Mouse (Mus musculus) liver, embryonic 11.5 days (tissue): ENCODE data around the gene Olfr1396. TPM values are rescaled to one million over a fixed set of nuclear protein-coding genes. Genes with fewer than 3 reads are reported as not detected.

Experiments used
- ATAC-seq: fragments of 200-750 bp; cut with Nextera tagmentation; replicated peaks from 2 replicates; pipeline ENCODE4 v1.8.0; 2017; ENCODE audit warnings: moderate number of reproducible peaks, mild to moderate bottlenecking, moderate TSS enrichment, moderate library complexity; ENCODE audit not compliant: low FRiP score
- DNase-seq: peaks from one replicate; pipeline ENCODE4 v3.0.0-alpha.2; 2017; ENCODE audit warnings: low spot score
- H3K27ac ChIP-seq: fragments of 300-500 bp; sonication (generic); 2 replicates; pipeline ENCODE4 v1.5.1; 2014; ENCODE audit warnings: mild to moderate bottlenecking, low read depth, low read length, control low read depth
- H3K27me3 ChIP-seq: fragments of 300-500 bp; sonication (generic); replicated peaks from 2 replicates; pipeline ENCODE4 v1.6.1; 2014; ENCODE audit warnings: low read length, mixed read lengths; ENCODE audit not compliant: control insufficient read depth, insufficient read depth
- H3K36me3 ChIP-seq: fragments of 300-500 bp; sonication (generic); 2 replicates; pipeline ENCODE4 v1.6.1; 2014; ENCODE audit warnings: mild to moderate bottlenecking, low read length, moderate library complexity, mixed read lengths; ENCODE audit not compliant: control insufficient read depth, insufficient read depth
- H3K4me1 ChIP-seq: fragments of 300-500 bp; sonication (generic); replicated peaks from 2 replicates; pipeline ENCODE4 v1.6.1; 2014; ENCODE audit warnings: low read length, mixed read lengths; ENCODE audit not compliant: control insufficient read depth, insufficient read depth
- H3K4me2 ChIP-seq: fragments of 300-500 bp; sonication (generic); 2 replicates; pipeline ENCODE4 v1.6.1; 2014; ENCODE audit warnings: mild to moderate bottlenecking, control low read depth, moderate library complexity
- H3K4me3 ChIP-seq: fragments of 300-500 bp; sonication (generic); 2 replicates; pipeline ENCODE4 v1.5.1; 2014; ENCODE audit warnings: low read depth, low read length, control low read depth
- H3K9ac ChIP-seq: fragments of 300-500 bp; sonication (generic); 2 replicates; pipeline ENCODE4 v1.6.1; 2014; ENCODE audit warnings: low read depth, low read length, control low read depth
- H3K9me3 ChIP-seq: fragments of 300-500 bp; sonication (generic); 2 replicates; pipeline ENCODE4 v1.6.1; 2016; ENCODE audit warnings: low read length, inconsistent platforms, mixed read lengths; ENCODE audit not compliant: control insufficient read depth
- WGBS: fragments of 180-500 bp; shearing (Covaris S2); extraction: QIAGEN DNeasy Blood & Tissue Kit; methylation state at CpG from one replicate; pipeline ENCODE4 v1.1.7; 2014; 5-methylcytosine and 5-hydroxymethylcytosine counted together
- polyA plus RNA-seq: library from polyadenylated mRNA; unstranded; fragments of >200 nt; fragmentation: Nextera tagmentation; extraction: Ambion mirVana; gene quantifications from 2 replicates; pipeline ENCODE4 v1.2.1, GENCODE M21; 2014

The Olfr1396 gene
- polyA plus RNA-seq, 1 experiment from 2014 or later: not detected

DNA sequence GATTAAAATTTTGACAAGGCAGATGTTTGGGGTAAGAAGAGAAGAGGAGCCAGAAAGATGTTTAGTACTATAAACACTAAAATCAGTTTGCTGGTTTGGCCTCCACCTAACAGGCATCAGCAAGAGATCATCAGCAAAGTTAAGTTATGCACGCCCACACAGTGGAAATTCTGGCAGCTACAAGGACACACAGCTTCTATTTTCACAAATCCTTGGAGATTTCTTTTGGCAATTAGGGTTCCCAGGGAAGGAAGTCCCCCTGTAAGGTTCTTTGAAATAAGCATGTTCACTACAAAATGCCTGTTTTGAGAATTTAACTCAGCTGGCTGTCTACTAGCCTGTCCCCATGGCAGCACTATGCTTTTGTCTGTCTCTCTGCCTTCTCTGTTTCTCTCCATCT, 3.7 kb downstream of the Olfr1396 start:
- Histone ChIP-seq H3K9me3 (no peaks in the 10 kb centered on the region), H3K9ac (no peak overlapping the region), H3K27me3 (no peaks in the 10 kb centered on the region), H3K4me1 (no peaks in the 10 kb centered on the region), H3K4me2 (no peak overlapping the region), H3K27ac (no peak overlapping the region), H3K36me3 (no peaks in the 10 kb centered on the region), H3K4me3 (no peak overlapping the region)
- DNase-seq (no peak), ATAC-seq (no peak)
- 58% methylated on average over 1 of the region's 1 CpGs for WGBS

DNA sequence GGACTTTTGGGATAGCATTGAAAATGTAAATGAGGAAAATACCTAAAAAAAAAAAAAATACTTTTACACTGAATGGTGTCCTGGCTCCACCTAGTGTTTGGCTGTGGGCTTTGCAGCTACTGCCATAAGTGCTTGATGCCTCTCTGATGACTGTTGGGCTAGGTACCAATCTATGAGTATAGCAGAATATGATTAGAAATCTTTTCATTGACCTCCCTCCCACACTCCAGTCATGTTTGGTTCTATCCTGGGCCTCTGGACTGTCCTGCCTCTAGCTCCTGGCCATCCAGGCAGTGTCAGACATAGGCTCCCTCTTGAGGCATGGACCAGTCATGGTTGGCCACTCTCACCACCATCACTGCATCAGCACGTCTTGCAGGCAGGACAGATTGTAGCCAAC, 5.8 kb downstream of the Olfr1396 start:
- H3K9me3 ChIP-seq: no peaks in the 10 kb centered on the region
- DNase-seq (no peak), ATAC-seq (no peak)
- H3K9ac ChIP-seq: no peak overlapping the region
- no peaks in the 10 kb centered on the region for H3K36me3 ChIP-seq
- no peak overlapping the region for H3K4me3 ChIP-seq
- no peaks in the 10 kb centered on the region for H3K27me3 ChIP-seq
- no peaks in the 10 kb centered on the region for H3K4me1 ChIP-seq
- no peak overlapping the region for H3K4me2 ChIP-seq
- 29% methylated on average over 1 of the region's 1 CpGs for WGBS
- no peak overlapping the region for H3K27ac ChIP-seq

DNA sequence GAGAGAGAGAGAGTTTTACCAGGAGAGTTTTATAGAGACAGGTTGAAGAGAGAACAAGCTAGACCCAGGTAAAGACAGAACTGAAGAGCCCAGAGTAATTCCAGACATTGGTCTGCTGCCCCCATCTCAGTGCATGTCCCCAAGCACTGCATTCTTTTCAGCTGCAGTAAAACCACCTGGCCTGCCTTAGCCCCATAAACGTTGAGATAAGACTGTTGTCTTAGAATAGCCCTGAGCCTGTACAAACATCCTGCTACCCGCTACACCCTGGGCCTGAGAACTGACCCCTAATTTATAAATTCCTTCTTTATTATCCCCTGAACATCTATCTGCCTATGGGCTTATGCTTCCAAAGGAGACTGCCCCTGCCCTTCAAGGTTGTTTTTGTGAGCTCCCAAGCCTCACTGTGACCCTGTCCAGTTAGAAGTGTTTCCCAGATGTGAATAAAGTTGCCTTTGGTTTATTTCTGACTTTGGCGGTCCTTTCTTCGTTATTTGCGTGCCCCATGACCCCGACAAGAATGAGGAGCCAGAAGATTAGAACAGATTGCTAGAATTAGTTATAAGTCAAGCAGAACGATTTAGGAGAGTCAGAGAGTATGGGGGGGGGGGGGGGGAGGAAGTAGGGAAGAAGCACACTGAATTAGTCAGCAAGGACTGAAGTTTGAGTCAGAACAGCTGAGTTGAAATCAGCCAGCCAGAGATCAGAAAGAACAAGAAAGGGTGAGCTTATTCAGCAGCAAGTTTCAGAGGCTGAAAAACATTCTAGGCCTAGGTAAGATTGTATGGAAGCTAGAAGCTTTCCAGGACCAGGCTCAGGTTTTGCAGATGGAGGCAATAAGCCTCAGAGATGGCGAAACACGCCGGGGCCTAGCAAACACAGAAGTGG, 6.8 kb downstream of the Olfr1396 start:
- Histone ChIP-seq H3K36me3 (no peaks in the 10 kb centered on the region), H3K4me1 (no peaks in the 10 kb centered on the region)
- WGBS: 68% methylated on average over 10 of the region's 10 CpGs

DNA sequence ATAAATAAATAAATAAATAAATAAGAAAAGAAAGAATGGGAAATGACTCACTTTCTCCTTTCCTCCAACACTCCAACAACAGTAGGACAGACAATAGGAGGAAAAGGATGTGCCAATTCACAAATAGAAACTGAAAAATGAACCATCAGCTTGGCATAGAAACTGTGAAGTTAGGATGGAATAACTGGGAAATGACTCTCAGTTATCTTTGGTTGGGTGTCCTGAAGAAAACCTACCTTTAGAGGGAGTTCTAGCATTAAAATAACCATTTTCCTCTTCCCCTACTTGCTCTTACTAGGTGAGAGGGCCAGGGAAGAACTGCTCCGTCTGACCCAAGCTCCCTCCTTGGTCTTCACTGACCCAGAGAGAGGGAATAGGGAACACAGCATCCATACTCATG, 8.9 kb downstream of the Olfr1396 start:
- H3K9ac ChIP-seq: no peak overlapping the region
- H3K4me2 ChIP-seq: no peak overlapping the region
- DNase-seq: no peak
- ATAC-seq: no peak
- no peaks in the 10 kb centered on the region for H3K36me3 ChIP-seq
- H3K27me3 ChIP-seq: no peaks in the 10 kb centered on the region
- no peaks in the 10 kb centered on the region for H3K9me3 ChIP-seq
- H3K4me3 ChIP-seq: no peak overlapping the region
- H3K27ac ChIP-seq: no peak overlapping the region
- peaks cover 7% of the 10 kb centered on the region for H3K4me1 ChIP-seq
- WGBS: 70% methylated on average over 1 of the region's 1 CpGs

More for the DNA sequence above, 6.8 kb downstream of the Olfr1396 start:
- Histone ChIP-seq H3K4me2 (no peak overlapping the region), H3K27ac (no peak overlapping the region), H3K27me3 (no peaks in the 10 kb centered on the region), H3K9me3 (no peaks in the 10 kb centered on the region), H3K4me3 (no peak overlapping the region), H3K9ac (no peak overlapping the region)
- DNase-seq (no peak), ATAC-seq (no peak)

DNA sequence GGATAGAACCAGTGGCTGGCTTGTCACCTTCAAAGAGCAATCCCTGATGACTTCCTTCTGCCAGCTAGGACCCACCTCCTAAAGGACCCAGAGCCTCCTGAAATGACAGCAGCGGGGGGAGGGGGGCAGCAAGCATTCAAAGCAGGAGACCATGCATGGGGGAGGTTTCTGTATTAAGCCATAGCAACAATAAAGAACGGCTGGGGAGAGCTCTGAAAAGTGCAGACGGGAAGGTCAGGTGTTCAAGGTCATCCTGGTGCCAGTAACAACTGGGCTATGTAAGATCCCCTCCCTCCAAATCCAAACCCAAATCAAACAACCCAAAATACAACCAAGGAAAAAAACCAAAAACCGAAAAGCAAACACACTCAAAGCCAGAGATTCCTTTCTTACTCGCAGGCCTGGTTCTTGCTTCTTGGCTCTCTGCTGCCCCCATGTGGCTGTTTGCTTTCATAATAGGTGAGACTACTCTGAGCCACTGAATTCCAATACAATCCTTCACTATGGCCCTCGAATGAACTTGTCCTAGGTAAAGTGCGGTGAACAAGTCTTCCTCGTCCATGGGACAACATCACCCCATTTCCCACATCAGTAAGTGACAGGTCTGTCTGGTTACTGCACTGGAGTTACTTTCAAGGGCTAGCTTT, 11.5 kb downstream of the Olfr1396 start:
- Histone ChIP-seq H3K4me3 (no peak overlapping the region), H3K9me3 (no peaks in the 10 kb centered on the region), H3K27me3 (no peaks in the 10 kb centered on the region), H3K36me3 (no peaks in the 10 kb centered on the region), H3K4me2 (no peak overlapping the region), H3K9ac (no peak overlapping the region), H3K4me1 (peaks cover 7% of the 10 kb centered on the region), H3K27ac (no peak overlapping the region)
- DNase-seq: peak; percentile 82
- 20% methylated on average over 8 of the region's 8 CpGs for WGBS
- peak; percentile 66 for ATAC-seq

DNA sequence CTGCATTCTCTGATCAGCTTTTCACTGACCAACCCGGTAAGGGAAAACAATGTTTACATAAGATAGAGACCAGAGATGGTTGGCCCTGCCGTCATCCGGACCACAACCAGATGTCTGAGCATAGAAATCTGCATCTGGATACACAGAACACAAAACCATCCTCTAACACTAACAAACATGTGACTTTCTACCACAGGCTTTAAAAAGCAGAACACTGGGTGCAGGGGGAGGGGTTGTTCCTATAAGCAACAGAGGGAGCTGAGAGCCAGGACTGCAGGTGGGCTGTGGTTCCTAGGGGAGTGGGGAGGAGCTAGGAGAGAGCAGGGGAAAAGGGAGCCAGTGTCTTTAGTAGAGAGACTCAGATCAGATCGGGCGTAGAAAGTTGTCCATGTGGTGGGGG, 13.2 kb downstream of the Olfr1396 start:
- Histone ChIP-seq H3K4me2 (no peak overlapping the region), H3K9me3 (no peaks in the 10 kb centered on the region), H3K9ac (no peak overlapping the region), H3K27ac (no peak overlapping the region), H3K36me3 (no peaks in the 10 kb centered on the region), H3K4me3 (no peak overlapping the region), H3K4me1 (peaks cover 7% of the 10 kb centered on the region), H3K27me3 (no peaks in the 10 kb centered on the region)
- no peak for ATAC-seq
- DNase-seq: no peak
- WGBS: 45% methylated on average over 5 of the region's 5 CpGs

DNA sequence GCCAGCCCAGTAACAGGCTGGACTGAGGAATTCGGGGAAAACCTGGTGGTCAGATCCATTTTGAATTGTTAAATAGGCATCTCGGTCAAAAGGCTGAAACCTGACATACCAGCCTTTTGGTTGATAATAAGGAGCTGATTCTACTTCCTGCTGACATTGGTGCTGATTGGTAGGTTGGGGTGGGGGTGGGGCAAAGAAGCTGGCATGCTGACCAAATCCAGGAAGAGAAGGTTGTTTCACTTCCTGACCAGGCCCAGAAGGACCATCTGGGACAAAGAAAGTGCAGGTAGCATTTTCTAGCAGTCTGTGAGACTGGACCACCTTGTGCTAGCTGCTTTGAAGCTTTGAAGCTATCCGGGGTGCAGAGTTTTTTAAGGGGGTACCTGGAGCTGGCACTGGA, 14.3 kb downstream of the Olfr1396 start:
- Histone ChIP-seq H3K4me3 (no peak overlapping the region), H3K27ac (no peak overlapping the region), H3K4me2 (no peak overlapping the region), H3K9me3 (no peaks in the 10 kb centered on the region), H3K9ac (no peak overlapping the region), H3K27me3 (no peaks in the 10 kb centered on the region), H3K36me3 (no peaks in the 10 kb centered on the region), H3K4me1 (peaks cover 7% of the 10 kb centered on the region)
- 81% methylated on average over 3 of the region's 3 CpGs for WGBS
- DNase-seq (no peak), ATAC-seq (no peak)

DNA sequence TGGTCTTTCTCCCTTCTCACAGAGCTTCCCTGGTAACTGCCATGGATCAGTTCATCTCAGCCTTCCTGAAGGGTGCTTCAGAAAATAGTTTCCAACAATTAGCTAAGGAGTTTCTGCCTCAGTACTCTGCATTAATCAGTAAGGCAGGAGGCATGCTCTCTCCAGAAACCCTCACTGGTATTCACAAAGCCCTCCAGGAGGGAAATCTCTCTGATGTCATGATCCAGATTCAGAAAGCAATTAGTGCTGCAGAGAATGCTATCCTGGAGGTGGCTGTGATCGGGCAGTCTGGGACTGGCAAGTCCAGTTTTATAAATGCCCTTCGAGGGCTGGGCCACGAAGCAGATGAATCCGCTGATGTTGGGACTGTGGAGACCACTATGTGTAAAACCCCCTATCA, 19.3 kb downstream of the Olfr1396 start:
- H3K4me3 ChIP-seq: no peak overlapping the region

More for the DNA sequence above, 19.3 kb downstream of the Olfr1396 start:
- no peak overlapping the region for H3K27ac ChIP-seq
- H3K9me3 ChIP-seq: no peaks in the 10 kb centered on the region
- H3K4me1 ChIP-seq: peaks cover 18% of the 10 kb centered on the region
- DNase-seq: no peak
- no peaks in the 10 kb centered on the region for H3K36me3 ChIP-seq
- H3K9ac ChIP-seq: no peak overlapping the region
- H3K4me2 ChIP-seq: no peak overlapping the region
- H3K27me3 ChIP-seq: no peaks in the 10 kb centered on the region
- no peak for ATAC-seq
- 89% methylated on average over 4 of the region's 4 CpGs for WGBS
